Mouse (Mus musculus) stomach, embryonic 14.5 days (tissue): Measurements from ENCODE around the gene Ndufaf2. TPM values are rescaled to one million over a fixed set of nuclear protein-coding genes. Genes with fewer than 3 reads are reported as not detected.

Experiments used
- ATAC-seq: fragments of 200-750 bp; cut with Nextera tagmentation; 2 replicates; pipeline ENCODE4 v1.8.0; 2017; ENCODE audit warnings: low read depth, moderate TSS enrichment; ENCODE audit not compliant: insufficient number of reproducible peaks, insufficient read depth, low FRiP score
- H3K27ac ChIP-seq: fragments of 300-500 bp; sonication (generic); 2 replicates; pipeline ENCODE4 v1.5.1; 2014; ENCODE audit warnings: mild to moderate bottlenecking, low read length, moderate library complexity, mixed read lengths
- H3K27me3 ChIP-seq: fragments of 300-500 bp; sonication (generic); 2 replicates; pipeline ENCODE4 v1.6.1; 2014; ENCODE audit warnings: low read length, control low read depth, mixed read lengths; ENCODE audit not compliant: control insufficient read depth, insufficient read depth
- H3K36me3 ChIP-seq: fragments of 300-500 bp; sonication (generic); 2 replicates; pipeline ENCODE4 v1.6.1; 2014; ENCODE audit warnings: mild to moderate bottlenecking, control low read depth, low read length, moderate library complexity, mixed read lengths; ENCODE audit not compliant: control insufficient read depth, insufficient read depth
- H3K4me1 ChIP-seq: fragments of 300-500 bp; sonication (generic); 2 replicates; pipeline ENCODE4 v1.6.1; 2014; ENCODE audit warnings: low read length, control low read depth, mixed read lengths; ENCODE audit not compliant: control insufficient read depth, insufficient read depth
- H3K4me2 ChIP-seq: fragments of 300-500 bp; sonication (generic); replicated peaks from 2 replicates; pipeline ENCODE4 v1.6.1; 2014; ENCODE audit warnings: low read depth, low read length, control low read depth
- H3K4me3 ChIP-seq: fragments of 300-500 bp; sonication (generic); 2 replicates; pipeline ENCODE4 v1.5.1; 2014; ENCODE audit warnings: low read depth, low read length, control low read depth
- H3K9ac ChIP-seq: fragments of 300-500 bp; sonication (generic); replicated peaks from 2 replicates; pipeline ENCODE4 v1.6.1; 2014; ENCODE audit warnings: low read depth, mild to moderate bottlenecking, control low read depth, low read length, moderate library complexity, mixed read lengths
- H3K9me3 ChIP-seq: fragments of 300-500 bp; sonication (generic); 2 replicates; pipeline ENCODE4 v1.6.1; 2016; ENCODE audit warnings: low read depth, low read length, control low read depth; ENCODE audit not compliant: control insufficient read depth
- WGBS: fragments of 180-500 bp; shearing (Covaris S2); extraction: QIAGEN DNeasy Blood & Tissue Kit; methylation state at CpG from one replicate; pipeline ENCODE4 v1.1.7; 2014; 5-methylcytosine and 5-hydroxymethylcytosine counted together
- polyA plus RNA-seq: library from polyadenylated mRNA; unstranded; fragments of >200 nt; fragmentation: Nextera tagmentation; extraction: Ambion mirVana; gene quantifications from 2 replicates; pipeline ENCODE4 v1.2.1, GENCODE M21; 2014

Gene Ndufaf2
- polyA plus RNA-seq, 1 experiment from 2014 or later, result 80.7 TPM

- H3K27me3 ChIP-seq, result no peaks in the 10 kb centered on the region
- H3K4me3 ChIP-seq, result no peak overlapping the region
- H3K4me2 ChIP-seq, result no peak overlapping the region
- H3K27ac ChIP-seq, result no peak overlapping the region
- H3K9me3 ChIP-seq, result no peaks in the 10 kb centered on the region
- H3K36me3 ChIP-seq, result peaks cover 21% of the 10 kb centered on the region
- no peaks in the 10 kb centered on the region for H3K4me1 ChIP-seq
- no peak overlapping the region for H3K9ac ChIP-seq
- ATAC-seq, result no peak
Measured at GRCm38 (mm10) chr13:108184743-108185255, 26.4 kb upstream of the Ndufaf2 start.

DNA sequence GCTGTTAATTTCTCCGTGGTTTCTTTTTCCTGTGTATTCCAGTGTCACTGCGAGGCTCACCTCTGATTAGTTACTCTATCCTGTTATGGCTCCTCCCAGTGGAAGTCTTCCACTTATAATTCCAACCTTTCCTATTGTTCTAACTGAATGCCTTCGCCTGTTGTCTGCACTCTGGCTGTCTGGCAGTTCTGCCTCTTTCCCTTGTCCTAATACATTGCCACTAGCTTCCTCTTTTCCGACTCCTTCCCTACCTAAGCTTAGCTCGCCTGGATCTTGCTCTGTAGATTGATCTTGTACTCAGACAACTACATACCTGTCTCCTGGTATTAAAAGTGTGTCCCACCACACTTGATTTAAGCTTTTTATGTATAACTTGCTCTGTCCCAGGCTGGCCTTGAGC, 22.4 kb upstream of the Ndufaf2 start:
- Histone ChIP-seq H3K9me3 (no peaks in the 10 kb centered on the region), H3K4me1 (no peaks in the 10 kb centered on the region), H3K4me2 (no peak overlapping the region), H3K36me3 (peaks cover 34% of the 10 kb centered on the region), H3K9ac (no peak overlapping the region), H3K27ac (no peak overlapping the region), H3K27me3 (no peaks in the 10 kb centered on the region), H3K4me3 (no peak overlapping the region)
- ATAC-seq, result no peak
- 87% methylated on average over 5 of the region's 5 CpGs for WGBS

DNA sequence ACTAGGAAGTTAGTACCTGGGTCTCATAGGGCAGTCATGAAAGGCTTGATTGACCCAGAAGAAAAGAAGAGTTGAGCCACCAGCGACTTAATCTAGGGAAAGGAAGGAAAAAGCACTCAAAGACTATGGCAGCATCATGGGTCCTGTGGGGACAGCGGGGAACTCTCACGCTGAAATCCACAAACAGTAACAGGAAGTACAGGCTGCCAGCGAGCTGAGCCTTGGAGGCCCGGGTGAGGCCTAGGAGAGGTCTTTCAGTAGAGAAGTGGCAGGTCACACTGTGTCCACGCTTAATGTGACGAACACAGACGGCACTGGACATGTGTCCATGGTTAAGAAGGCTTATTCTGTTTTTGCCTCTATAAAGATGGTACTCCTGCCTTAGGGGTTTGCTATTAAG, 21.2 kb upstream of the Ndufaf2 start:
- Histone ChIP-seq H3K27ac (no peak overlapping the region), H3K9me3 (no peaks in the 10 kb centered on the region), H3K27me3 (no peaks in the 10 kb centered on the region), H3K4me2 (no peak overlapping the region), H3K4me1 (no peaks in the 10 kb centered on the region), H3K4me3 (no peak overlapping the region), H3K9ac (no peak overlapping the region), H3K36me3 (peaks cover 27% of the 10 kb centered on the region)
- no peak for ATAC-seq
- 79% methylated on average over 8 of the region's 8 CpGs for WGBS

- Histone ChIP-seq H3K4me3 (no peak overlapping the region), H3K4me2 (no peak overlapping the region), H3K9me3 (no peaks in the 10 kb centered on the region), H3K9ac (no peak overlapping the region), H3K36me3 (peaks cover 6% of the 10 kb centered on the region; the same call in 1 of the 2 replicates), H3K27ac (no peak overlapping the region), H3K27me3 (no peaks in the 10 kb centered on the region), H3K4me1 (no peaks in the 10 kb centered on the region)
- 90% methylated on average over 8 of the region's 8 CpGs for WGBS
- no peak for ATAC-seq
Measured at GRCm38 (mm10) chr13:108170511-108170910, 12.1 kb upstream of the Ndufaf2 start.

- Histone ChIP-seq H3K4me3 (no peak overlapping the region), H3K9ac (no peak overlapping the region), H3K4me1 (no peaks in the 10 kb centered on the region), H3K4me2 (no peak overlapping the region), H3K36me3 (peaks cover 6% of the 10 kb centered on the region; the same call in 1 of the 2 replicates), H3K27me3 (no peaks in the 10 kb centered on the region), H3K9me3 (no peaks in the 10 kb centered on the region), H3K27ac (no peak overlapping the region)
- no peak for ATAC-seq
- 98% methylated on average over 1 of the region's 1 CpGs for WGBS
Measured at GRCm38 (mm10) chr13:108170002-108170401, 11.6 kb upstream of the Ndufaf2 start.

DNA sequence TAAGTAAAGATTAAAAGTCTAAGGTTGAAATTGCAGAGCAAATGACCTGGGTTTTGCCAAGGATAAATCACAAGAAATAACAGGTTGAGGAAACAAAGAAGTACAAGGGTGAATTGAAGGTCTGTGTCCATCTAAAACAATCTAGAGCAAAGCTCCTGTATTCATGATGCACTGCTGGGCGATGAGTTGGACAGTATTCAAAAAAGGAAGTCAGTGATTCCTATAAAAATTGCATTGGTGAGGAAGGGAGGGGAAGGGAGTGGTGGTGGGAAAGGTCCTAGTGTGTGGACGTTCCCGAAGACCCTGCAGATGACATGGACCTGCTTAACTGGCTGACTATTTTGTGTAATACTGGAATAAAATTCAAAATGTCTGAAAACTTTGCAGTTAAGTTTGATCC, 6.2 kb upstream of the Ndufaf2 start:
- H3K36me3 ChIP-seq, result peaks cover 12% of the 10 kb centered on the region
- H3K27me3 ChIP-seq, result no peaks in the 10 kb centered on the region
- no peak overlapping the region for H3K4me3 ChIP-seq
- peaks cover 3% of the 10 kb centered on the region for H3K4me1 ChIP-seq
- H3K27ac ChIP-seq, result no peak overlapping the region
- no peak for ATAC-seq
- no peak overlapping the region for H3K4me2 ChIP-seq
- H3K9ac ChIP-seq, result no peak overlapping the region
- 88% methylated on average over 3 of the region's 3 CpGs for WGBS
- H3K9me3 ChIP-seq, result no peaks in the 10 kb centered on the region

GRCm38 (mm10) chr13:108163912-108164311, 5.5 kb upstream of the Ndufaf2 start:
- no peak for ATAC-seq
- H3K27me3 ChIP-seq, result no peaks in the 10 kb centered on the region
- no peak overlapping the region for H3K4me2 ChIP-seq
- H3K4me3 ChIP-seq, result no peak overlapping the region
- 94% methylated on average over 9 of the region's 9 CpGs for WGBS
- H3K36me3 ChIP-seq, result peaks cover 12% of the 10 kb centered on the region
- H3K9ac ChIP-seq, result no peak overlapping the region
- no peak overlapping the region for H3K27ac ChIP-seq
- peaks cover 4% of the 10 kb centered on the region for H3K4me1 ChIP-seq
- no peaks in the 10 kb centered on the region for H3K9me3 ChIP-seq

DNA sequence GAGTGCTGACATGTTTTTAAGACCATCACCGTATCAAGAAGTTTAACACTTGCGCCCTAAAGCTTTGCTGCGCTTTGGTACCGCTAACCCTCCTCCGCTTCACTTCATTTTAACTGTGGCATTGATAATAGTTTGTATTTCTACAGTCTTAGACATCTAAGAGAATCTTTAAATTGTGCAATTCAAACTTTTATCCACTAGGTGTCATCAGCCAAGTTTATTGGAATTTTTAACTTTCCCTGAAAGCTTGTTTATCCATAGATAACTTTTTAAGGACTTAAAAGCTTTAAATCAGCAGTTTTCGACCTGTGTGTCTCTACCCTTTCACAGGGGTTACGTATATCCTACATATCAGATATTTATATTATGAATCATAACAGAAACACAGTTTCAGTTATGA, 1.5 kb upstream of the Ndufaf2 start:
- Histone ChIP-seq H3K36me3 (peaks cover 12% of the 10 kb centered on the region), H3K9ac (no peak overlapping the region), H3K4me2 (peak overlapping the region; percentile 85; the same call in 1 of the 2 replicates), H3K27ac (no peak overlapping the region), H3K9me3 (no peaks in the 10 kb centered on the region), H3K27me3 (no peaks in the 10 kb centered on the region), H3K4me1 (peaks cover 8% of the 10 kb centered on the region), H3K4me3 (no peak overlapping the region)
- no peak for ATAC-seq
- 56% methylated on average over 7 of the region's 7 CpGs for WGBS

DNA sequence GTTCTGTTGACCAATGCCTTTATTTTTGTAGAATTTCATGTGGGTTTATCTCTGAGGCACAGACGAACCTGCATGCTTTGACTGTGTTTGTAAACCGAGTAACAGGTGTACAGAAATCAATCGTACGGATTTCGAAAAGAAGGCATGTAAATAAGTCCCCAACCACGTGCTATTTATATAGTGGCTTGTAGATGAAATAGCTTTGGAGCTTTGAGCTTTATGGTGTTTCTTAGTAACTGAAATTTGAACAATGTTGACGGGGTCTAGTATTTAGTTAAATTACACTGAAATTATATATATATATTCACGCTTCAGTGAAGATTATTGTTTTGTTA, 785 bp upstream of the Ndufaf2 start:
- H3K27me3 ChIP-seq, result no peaks in the 10 kb centered on the region
- no peak for ATAC-seq
- H3K4me3 ChIP-seq, result peak overlapping the region; percentile 79
- no peaks in the 10 kb centered on the region for H3K9me3 ChIP-seq
- H3K9ac ChIP-seq, result peak overlapping the region; percentile 54; the same call in 1 of the 2 replicates
- peak overlapping the region; percentile 85 for H3K4me2 ChIP-seq
- 7% methylated on average over 8 of the region's 8 CpGs for WGBS
- peaks cover 12% of the 10 kb centered on the region for H3K36me3 ChIP-seq
- H3K4me1 ChIP-seq, result peaks cover 8% of the 10 kb centered on the region
- no peak overlapping the region for H3K27ac ChIP-seq
